Mouse (Mus musculus) embryonic facial prominence, embryonic 15.5 days (tissue): ENCODE measurements around the gene Exoc6. TPM values are rescaled to one million over a fixed set of nuclear protein-coding genes. Genes with fewer than 3 reads are reported as not detected.

Experiments
- ATAC-seq: fragments of 200-750 bp; cut with Nextera tagmentation; 2 replicates; pipeline ENCODE4 v1.8.0; 2017; ENCODE audit warnings: low read depth, moderate TSS enrichment; ENCODE audit not compliant: insufficient number of reproducible peaks, low FRiP score, low TSS enrichment
- H3K27ac ChIP-seq: fragments of 300-500 bp; sonication (generic); replicated peaks from 2 replicates; pipeline ENCODE4 v1.5.1; 2015; ENCODE audit warnings: mild to moderate bottlenecking, inconsistent platforms
- H3K27me3 ChIP-seq: fragments of 300-500 bp; sonication (generic); 2 replicates; pipeline ENCODE4 v1.6.1; 2015; ENCODE audit warnings: inconsistent platforms
- H3K36me3 ChIP-seq: fragments of 300-500 bp; sonication (generic); 2 replicates; pipeline ENCODE4 v1.6.1; 2015; ENCODE audit warnings: mild to moderate bottlenecking, inconsistent platforms
- H3K4me1 ChIP-seq: fragments of 300-500 bp; sonication (generic); 2 replicates; pipeline ENCODE4 v1.6.1; 2015; ENCODE audit warnings: inconsistent platforms
- H3K4me2 ChIP-seq: fragments of 300-500 bp; sonication (generic); replicated peaks from 2 replicates; pipeline ENCODE4 v1.6.1; 2015; ENCODE audit warnings: mild to moderate bottlenecking, inconsistent platforms
- H3K4me3 ChIP-seq: fragments of 300-500 bp; sonication (generic); replicated peaks from 2 replicates; pipeline ENCODE4 v1.5.1; 2015; ENCODE audit warnings: mild to moderate bottlenecking, inconsistent platforms
- H3K9ac ChIP-seq: fragments of 300-500 bp; sonication (generic); 2 replicates; pipeline ENCODE4 v1.6.1; 2015; ENCODE audit warnings: inconsistent platforms
- H3K9me3 ChIP-seq: fragments of 300-500 bp; sonication (generic); replicated peaks from 2 replicates; pipeline ENCODE4 v1.6.1; 2016; ENCODE audit warnings: inconsistent platforms
- WGBS: fragments of 180-500 bp; shearing (Covaris S2); methylation state at CpG from one replicate; pipeline ENCODE4 v1.1.7; 2015; 5-methylcytosine and 5-hydroxymethylcytosine counted together
- polyA plus RNA-seq: library from polyadenylated mRNA; unstranded; fragments of >200 nt; fragmentation: Nextera tagmentation; extraction: Ambion mirVana; gene quantifications from 2 replicates; pipeline ENCODE4 v1.2.1, GENCODE M21; 2015

Exoc6 gene
- polyA plus RNA-seq, 1 experiment from 2014 or later: 7.8 TPM

DNA sequence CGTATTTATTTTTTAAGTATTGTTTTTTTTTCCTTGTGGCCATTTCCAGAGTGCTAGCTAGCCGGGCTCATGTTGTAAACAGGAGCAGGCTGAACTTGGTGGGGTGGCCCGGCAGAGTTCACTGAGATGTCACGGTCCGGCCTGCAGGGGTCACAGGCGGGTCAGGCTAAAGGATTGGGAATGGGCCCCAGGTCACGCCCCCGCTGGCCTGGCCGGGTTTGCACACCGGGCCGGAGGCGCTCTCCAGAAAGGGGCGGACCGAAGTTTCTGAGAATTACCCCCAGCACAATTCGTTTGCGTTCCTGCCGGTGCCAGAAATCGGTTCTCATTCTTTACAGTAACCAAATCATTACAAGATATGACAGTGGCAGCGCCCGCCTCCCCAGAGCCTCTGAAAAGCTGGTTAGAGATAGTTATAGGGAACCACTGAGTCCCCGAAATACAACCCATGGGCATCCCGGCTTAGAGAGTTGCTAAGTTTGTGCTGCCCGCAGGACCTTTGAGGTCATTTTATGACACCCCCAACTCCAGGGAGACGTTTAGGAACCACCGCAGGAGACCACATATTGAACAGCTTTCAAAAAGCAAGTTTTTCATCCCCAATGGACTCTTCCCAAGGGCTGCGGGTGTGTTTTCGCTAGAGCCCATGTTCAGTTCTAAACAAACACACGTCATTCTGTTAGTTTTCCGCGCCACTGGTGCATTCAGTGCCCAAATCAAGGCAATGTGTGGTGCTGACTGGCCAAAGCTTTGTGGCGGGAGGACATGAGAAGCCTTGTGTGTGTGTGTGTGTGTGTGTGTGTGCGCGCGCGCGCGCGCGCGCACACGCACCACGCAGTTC is 145.8 kb downstream of the Exoc6 start:
- H3K36me3 ChIP-seq: no peaks in the 10 kb centered on the region
- WGBS: 3% methylated on average over 42 of the region's 42 CpGs
- no peak for ATAC-seq
- H3K27ac ChIP-seq: no peak overlapping the region
- H3K9ac ChIP-seq: no peak overlapping the region
- peaks cover 43% of the 10 kb centered on the region for H3K4me1 ChIP-seq
- no peaks in the 10 kb centered on the region for H3K9me3 ChIP-seq
- H3K4me3 ChIP-seq: peak overlapping the region; percentile 24
- H3K27me3 ChIP-seq: peaks cover 100% of the 10 kb centered on the region
- H3K4me2 ChIP-seq: peak overlapping the region; percentile 59

- ATAC-seq: no peak
- 2% methylated on average over 22 of the region's 22 CpGs for WGBS
- peak overlapping the region; percentile 41 for H3K4me3 ChIP-seq
Measured at GRCm38 (mm10) chr19:37696603-37697334, 146.6 kb downstream of the Exoc6 start.

DNA sequence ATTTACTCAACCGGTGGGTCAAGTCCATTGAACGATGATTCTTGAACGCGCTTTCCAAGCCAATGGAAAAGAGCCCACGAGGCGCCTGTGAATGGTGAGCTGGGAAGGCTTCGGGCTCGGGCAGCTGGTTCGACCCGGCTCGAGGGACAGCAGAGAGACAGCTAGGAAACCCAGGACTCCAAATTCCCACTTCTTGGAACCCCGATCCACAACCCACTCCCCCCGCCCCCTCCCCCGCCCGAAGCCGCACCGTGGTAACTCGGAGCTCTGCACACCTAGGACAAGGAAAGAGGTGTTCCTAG is 147.1 kb downstream of the Exoc6 start:
- Histone ChIP-seq H3K9me3 (no peaks in the 10 kb centered on the region), H3K4me3 (peak overlapping the region; percentile 41), H3K36me3 (no peaks in the 10 kb centered on the region), H3K9ac (no peak overlapping the region), H3K27me3 (peaks cover 98% of the 10 kb centered on the region), H3K27ac (no peak overlapping the region), H3K4me1 (peaks cover 43% of the 10 kb centered on the region), H3K4me2 (peak overlapping the region; percentile 59)
- no peak for ATAC-seq
- WGBS: 0% methylated on average over 18 of the region's 18 CpGs

More at GRCm38 (mm10) chr19:37696603-37697334, 146.6 kb downstream of the Exoc6 start:
- no peaks in the 10 kb centered on the region for H3K36me3 ChIP-seq
- no peak overlapping the region for H3K27ac ChIP-seq
- peaks cover 43% of the 10 kb centered on the region for H3K4me1 ChIP-seq
- no peak overlapping the region for H3K9ac ChIP-seq
- no peaks in the 10 kb centered on the region for H3K9me3 ChIP-seq
- H3K4me2 ChIP-seq: peak overlapping the region; percentile 59
- H3K27me3 ChIP-seq: peaks cover 98% of the 10 kb centered on the region

GRCm38 (mm10) chr19:37697651-37698272 is 147.5 kb downstream of the Exoc6 start, which contains the start of gene Cyp26a1:
Gene Cyp26a1 (plus strand): TSS chr19:37697798.
- H3K27ac ChIP-seq: no peak within 1 kb of the TSS
- peak within 1 kb of the TSS; percentile 59 for H3K4me2 ChIP-seq
- H3K36me3 ChIP-seq: no peaks in the 10 kb centered on the region
- peak within 1 kb of the TSS; percentile 41 for H3K4me3 ChIP-seq
- no peaks in the 10 kb centered on the region for H3K9me3 ChIP-seq
- ATAC-seq: no peak
- under 1% methylated on average over 51 of the region's 51 CpGs for WGBS
- H3K4me1 ChIP-seq: peaks cover 40% of the 10 kb centered on the region
- H3K27me3 ChIP-seq: peaks cover 97% of the 10 kb centered on the region
- H3K9ac ChIP-seq: no peak within 1 kb of the TSS

DNA sequence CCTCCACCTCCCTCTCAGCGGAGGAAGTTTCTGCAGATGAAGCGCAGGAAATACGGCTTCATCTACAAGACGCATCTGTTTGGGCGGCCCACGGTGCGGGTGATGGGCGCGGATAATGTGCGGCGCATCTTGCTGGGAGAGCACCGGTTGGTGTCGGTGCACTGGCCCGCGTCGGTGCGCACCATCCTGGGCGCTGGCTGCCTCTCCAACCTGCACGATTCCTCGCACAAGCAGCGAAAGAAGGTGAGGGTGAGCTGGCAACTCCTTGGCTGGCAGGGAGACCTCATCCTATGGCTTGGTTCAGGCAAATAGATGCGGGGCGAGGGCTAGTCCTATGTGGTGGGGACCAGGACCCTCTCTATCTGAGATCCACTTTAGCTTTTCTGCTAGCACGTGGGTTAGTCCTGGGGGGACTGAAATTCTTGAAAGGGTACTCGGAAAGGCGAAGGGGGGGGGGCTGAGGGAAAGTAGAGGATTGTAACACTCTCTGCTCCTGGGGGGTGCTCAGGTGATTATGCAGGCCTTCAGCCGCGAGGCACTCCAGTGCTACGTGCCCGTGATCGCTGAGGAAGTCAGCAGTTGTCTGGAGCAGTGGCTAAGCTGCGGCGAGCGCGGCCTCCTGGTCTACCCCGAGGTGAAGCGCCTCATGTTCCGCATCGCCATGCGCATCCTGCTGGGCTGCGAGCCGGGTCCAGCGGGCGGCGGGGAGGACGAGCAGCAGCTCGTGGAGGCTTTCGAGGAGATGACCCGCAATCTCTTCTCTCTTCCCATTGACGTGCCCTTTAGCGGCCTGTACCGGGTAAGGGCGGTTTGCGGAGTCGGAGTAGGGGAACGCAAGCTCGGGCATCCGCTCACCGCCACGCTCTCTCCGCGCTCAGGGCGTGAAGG is 148.3 kb downstream of the Exoc6 start:
- Histone ChIP-seq H3K4me1 (peaks cover 36% of the 10 kb centered on the region), H3K4me3 (peak overlapping the region; percentile 41), H3K36me3 (no peaks in the 10 kb centered on the region), H3K27ac (no peak overlapping the region), H3K4me2 (peak overlapping the region; percentile 59), H3K9me3 (no peaks in the 10 kb centered on the region), H3K9ac (no peak overlapping the region), H3K27me3 (peaks cover 97% of the 10 kb centered on the region)
- WGBS: under 1% methylated on average over 62 of the region's 63 CpGs
- ATAC-seq: no peak

- no peak overlapping the region for H3K4me2 ChIP-seq
Measured at GRCm38 (mm10) chr19:37699711-37700110, 149.5 kb downstream of the Exoc6 start.

GRCm38 (mm10) chr19:37702377-37703076 is 152.3 kb downstream of the Exoc6 start:
- 70% methylated on average over 21 of the region's 21 CpGs for WGBS
- H3K27me3 ChIP-seq: peaks cover 64% of the 10 kb centered on the region
- ATAC-seq: no peak
- no peak overlapping the region for H3K27ac ChIP-seq
- no peak overlapping the region for H3K9ac ChIP-seq
- no peaks in the 10 kb centered on the region for H3K36me3 ChIP-seq
- H3K9me3 ChIP-seq: no peaks in the 10 kb centered on the region
- H3K4me1 ChIP-seq: peaks cover 17% of the 10 kb centered on the region
- H3K4me2 ChIP-seq: no peak overlapping the region
- H3K4me3 ChIP-seq: no peak overlapping the region

More at GRCm38 (mm10) chr19:37699711-37700110, 149.5 kb downstream of the Exoc6 start:
- no peaks in the 10 kb centered on the region for H3K9me3 ChIP-seq
- no peak for ATAC-seq
- WGBS: 26% methylated on average over 9 of the region's 9 CpGs
- H3K9ac ChIP-seq: no peak overlapping the region
- H3K36me3 ChIP-seq: no peaks in the 10 kb centered on the region
- H3K27ac ChIP-seq: no peak overlapping the region
- H3K27me3 ChIP-seq: peaks cover 92% of the 10 kb centered on the region
- H3K4me1 ChIP-seq: peaks cover 36% of the 10 kb centered on the region
- no peak overlapping the region for H3K4me3 ChIP-seq

DNA sequence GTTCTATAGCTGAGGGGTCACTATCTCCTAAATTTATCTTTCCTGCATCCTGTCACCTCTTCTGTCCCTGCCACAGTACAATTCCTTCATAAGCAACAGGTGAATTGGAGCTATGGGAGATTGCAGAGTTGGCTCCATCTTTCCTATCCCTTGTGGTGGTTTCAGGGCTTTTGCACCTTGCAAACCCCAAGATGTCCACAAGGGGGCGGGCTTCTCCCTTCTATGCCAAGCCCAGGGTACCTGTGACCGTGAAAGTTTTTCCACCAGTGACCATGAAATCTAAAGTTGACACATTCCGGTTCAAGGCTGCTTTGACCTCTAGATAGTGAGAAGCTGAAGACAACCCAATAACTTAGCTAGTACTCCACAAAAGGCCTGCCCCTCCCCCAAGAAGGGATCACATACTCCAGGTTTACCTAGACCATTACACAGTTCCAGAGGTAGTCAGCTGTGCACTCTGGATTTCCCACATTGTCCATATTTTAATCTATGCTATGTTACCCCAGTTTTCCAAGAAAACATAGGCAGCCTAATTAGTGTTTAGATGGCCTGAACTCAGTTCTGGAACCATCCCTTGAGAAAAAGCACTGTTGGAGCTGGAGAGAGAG is 153.8 kb downstream of the Exoc6 start:
- Histone ChIP-seq H3K4me1 (peaks cover 2% of the 10 kb centered on the region), H3K36me3 (no peaks in the 10 kb centered on the region), H3K4me3 (no peak overlapping the region), H3K27me3 (peaks cover 49% of the 10 kb centered on the region), H3K4me2 (no peak overlapping the region), H3K9me3 (no peaks in the 10 kb centered on the region), H3K9ac (no peak overlapping the region), H3K27ac (no peak overlapping the region)
- WGBS: 5% methylated on average over 3 of the region's 3 CpGs
- ATAC-seq: 0 out of 2 replicates have a peak, but pooled peaks have one; percentile 19

DNA sequence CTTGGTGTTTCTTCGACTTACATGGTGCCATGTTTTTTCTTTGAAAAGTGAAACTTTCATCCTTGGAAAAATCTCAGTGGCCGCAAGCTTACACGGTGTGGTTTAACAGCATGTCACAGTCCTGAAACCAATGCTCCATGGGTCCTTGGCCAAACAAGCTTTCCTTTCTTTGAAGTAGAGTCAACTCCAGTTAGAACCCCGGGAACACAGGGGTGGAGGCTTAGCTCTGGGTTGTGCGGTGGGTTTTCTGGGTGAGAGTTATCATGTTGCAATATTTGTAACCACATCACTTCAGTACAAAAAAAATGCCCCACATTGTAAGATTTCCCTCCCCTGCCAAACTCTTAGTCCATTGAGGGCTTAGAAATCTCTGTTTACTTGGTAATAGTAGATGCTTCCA is 155.5 kb downstream of the Exoc6 start:
- Histone ChIP-seq H3K9ac (no peak overlapping the region), H3K4me2 (no peak overlapping the region), H3K27ac (no peak overlapping the region), H3K9me3 (no peaks in the 10 kb centered on the region), H3K27me3 (peaks cover 32% of the 10 kb centered on the region), H3K36me3 (no peaks in the 10 kb centered on the region), H3K4me3 (no peak overlapping the region), H3K4me1 (no peaks in the 10 kb centered on the region)
- WGBS: 67% methylated on average over 5 of the region's 5 CpGs
- peak; percentile 54; the same call in 1 of the 2 replicates for ATAC-seq

DNA sequence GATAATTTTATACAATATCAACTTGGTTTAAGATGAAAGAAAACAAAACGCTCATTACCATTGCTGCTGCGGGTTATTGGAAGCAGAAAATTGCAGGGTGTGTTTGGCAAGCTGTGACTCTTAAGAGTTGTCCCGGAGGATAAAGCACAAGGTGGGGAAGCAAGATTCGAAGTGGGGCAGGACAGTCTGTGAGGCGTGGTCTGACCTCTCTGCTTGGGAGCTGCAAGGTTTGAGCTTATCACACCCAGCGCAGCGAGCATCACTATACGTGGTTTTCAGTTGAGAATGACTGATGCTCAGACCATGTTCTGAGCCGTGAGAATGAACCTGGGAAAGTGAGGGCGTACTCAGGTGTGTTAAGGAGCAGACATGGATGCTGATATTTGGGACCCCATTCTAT is 164.5 kb downstream of the Exoc6 start:
- Histone ChIP-seq H3K27me3 (0 out of 2 replicates have a peak, but pooled peaks cover 2% of the 10 kb centered on the region), H3K4me3 (no peak overlapping the region), H3K4me2 (no peak overlapping the region), H3K36me3 (no peaks in the 10 kb centered on the region), H3K9me3 (no peaks in the 10 kb centered on the region), H3K9ac (no peak overlapping the region), H3K27ac (no peak overlapping the region), H3K4me1 (no peaks in the 10 kb centered on the region)
- no peak for ATAC-seq
- WGBS: 57% methylated on average over 10 of the region's 10 CpGs
